Comparison of ENCODE assay signal across 20 mouse cellular contexts in the genomic region with DNA sequence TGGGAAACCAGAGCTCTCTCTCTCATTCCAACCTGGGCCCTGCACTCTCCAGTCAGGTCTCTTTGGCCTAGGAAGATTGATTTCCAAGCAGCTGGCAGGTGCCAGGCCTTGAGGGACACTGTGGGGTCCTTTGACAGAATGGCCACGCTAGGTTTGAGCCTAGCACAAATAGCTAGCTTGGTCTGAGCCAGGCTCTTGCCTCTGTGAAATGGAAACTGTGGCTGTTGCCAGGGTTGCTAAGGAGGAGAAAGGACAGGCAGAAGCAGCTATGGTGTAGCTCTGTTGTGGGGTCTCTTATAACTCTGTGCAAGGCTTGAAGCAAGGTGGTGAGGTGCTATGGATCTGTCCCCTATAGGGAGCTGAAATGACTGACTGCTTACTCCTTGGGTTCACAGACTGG.
DNase-seq lines count a peak whose midpoint lies in the region; ATAC-seq and TF ChIP-seq lines count a peak whose summit lies in the region.
"Had no signal": no experiment of that assay in that cellular context is flagged by ENCODE, and none has a peak within 500 bp of the region (broad histone marks: within the 10 kb centered on the region; RNA-seq: fewer than 3 reads in every experiment).

No protein-coding gene starts in this region.

- no peak for ATAC-seq in hindbrain, embryonic 11.5 days (ENCODE audit: low FRiP score)
- ATAC-seq in midbrain, postnatal 0 days (ENCODE audit: low FRiP score) = no peak
- ATAC-seq in midbrain, embryonic 15.5 days (replicated peaks) = no peak
- ATAC-seq in hindbrain, postnatal 0 days = peak; percentile 54
- no peak for ATAC-seq in neural tube, embryonic 15.5 days (ENCODE audit: low FRiP score)
- ATAC-seq: activated CD4-positive, CD25-positive, alpha-beta regulatory T cell, adult 4 months; forebrain, embryonic 15.5 days; Patski had no signal

- peak overlapping the region; percentile 6 for H3K27ac ChIP-seq in hindbrain, embryonic 10.5 days
- H3K27ac ChIP-seq in hindbrain, embryonic 11.5 days (ENCODE audit: low read depth, low read length) = no peak overlapping the region
- no peak overlapping the region for H3K27ac ChIP-seq in midbrain, postnatal 0 days (ENCODE audit: low read depth, low read length)
- H3K27ac ChIP-seq in midbrain, embryonic 15.5 days = no peak overlapping the region
- H3K27ac ChIP-seq in hindbrain, postnatal 0 days = no peak overlapping the region
- 0 out of 2 replicates have a peak overlapping the region, but pooled peaks have one; percentile 33 for H3K27ac ChIP-seq in neural tube, embryonic 15.5 days (replicated peaks)
- no peak overlapping the region for H3K27ac ChIP-seq in left cerebral cortex, adult 2 months
- H3K27ac ChIP-seq: embryonic facial prominence, embryonic 13.5 days; forebrain, embryonic 15.5 days; heart, adult 2 months; heart, embryonic 15.5 days had no signal

- H3K4me3 ChIP-seq in hindbrain, embryonic 10.5 days = no peak overlapping the region
- H3K4me3 ChIP-seq in hindbrain, embryonic 11.5 days (ENCODE audit: low read depth, low read length) = no peak overlapping the region
- no peak overlapping the region for H3K4me3 ChIP-seq in midbrain, postnatal 0 days (ENCODE audit: low read depth, low read length)
- no peak overlapping the region for H3K4me3 ChIP-seq in midbrain, embryonic 15.5 days
- H3K4me3 ChIP-seq in hindbrain, postnatal 0 days (ENCODE audit: low read length) = no peak overlapping the region
- no peak overlapping the region for H3K4me3 ChIP-seq in neural tube, embryonic 15.5 days (replicated peaks)
- no peak overlapping the region for H3K4me3 ChIP-seq in left cerebral cortex, adult 2 months
- H3K4me3 ChIP-seq: embryonic facial prominence, embryonic 13.5 days; forebrain, embryonic 15.5 days; heart, adult 2 months; heart, embryonic 15.5 days had no signal

- peaks cover 29% of the 10 kb centered on the region for H3K4me1 ChIP-seq in hindbrain, embryonic 10.5 days (replicated peaks)
- no peaks in the 10 kb centered on the region; the same call in 1 of the 2 replicates for H3K4me1 ChIP-seq in hindbrain, embryonic 11.5 days (replicated peaks; ENCODE audit: control insufficient read depth, insufficient read depth, low read length)
- no peaks in the 10 kb centered on the region; the same call in 1 of the 2 replicates for H3K4me1 ChIP-seq in midbrain, postnatal 0 days (ENCODE audit: insufficient read depth, low read length)
- H3K4me1 ChIP-seq in midbrain, embryonic 15.5 days = peaks cover 3% of the 10 kb centered on the region; the same call in 1 of the 2 replicates
- peaks cover 4% of the 10 kb centered on the region; the same call in 1 of the 2 replicates for H3K4me1 ChIP-seq in hindbrain, postnatal 0 days (ENCODE audit: insufficient read depth, low read length)
- H3K4me1 ChIP-seq in neural tube, embryonic 15.5 days = peaks cover 11% of the 10 kb centered on the region
- H3K4me1 ChIP-seq: heart, embryonic 15.5 days had no signal

- peaks cover 16% of the 10 kb centered on the region for H3K27me3 ChIP-seq in hindbrain, embryonic 10.5 days (ENCODE audit: insufficient read depth, poor library complexity, severe bottlenecking)
- H3K27me3 ChIP-seq in hindbrain, embryonic 11.5 days (ENCODE audit: control insufficient read depth, insufficient read depth, low read length) = no peaks in the 10 kb centered on the region
- H3K27me3 ChIP-seq in midbrain, postnatal 0 days (ENCODE audit: insufficient read depth, low read length) = no peaks in the 10 kb centered on the region
- H3K27me3 ChIP-seq in midbrain, embryonic 15.5 days (replicated peaks) = no peaks in the 10 kb centered on the region
- H3K27me3 ChIP-seq in hindbrain, postnatal 0 days (ENCODE audit: insufficient read depth, low read length) = no peaks in the 10 kb centered on the region
- H3K27me3 ChIP-seq in neural tube, embryonic 15.5 days (replicated peaks) = no peaks in the 10 kb centered on the region
- H3K27me3 ChIP-seq: embryonic facial prominence, embryonic 13.5 days; forebrain, embryonic 15.5 days; Patski had no signal

- H3K9ac ChIP-seq in hindbrain, embryonic 11.5 days (ENCODE audit: low read depth, low read length) = no peak overlapping the region
- no peak overlapping the region for H3K9ac ChIP-seq in midbrain, postnatal 0 days (replicated peaks; ENCODE audit: low read length, poor library complexity, severe bottlenecking)
- no peak overlapping the region for H3K9ac ChIP-seq in midbrain, embryonic 15.5 days
- no peak overlapping the region for H3K9ac ChIP-seq in hindbrain, postnatal 0 days (replicated peaks; ENCODE audit: low read length)
- H3K9ac ChIP-seq in neural tube, embryonic 15.5 days (replicated peaks) = no peak overlapping the region
- H3K9ac ChIP-seq: embryonic facial prominence, embryonic 13.5 days; forebrain, embryonic 15.5 days; heart, embryonic 15.5 days had no signal

- no peak for TF ChIP-seq CTCF in midbrain, postnatal 0 days (IDR thresholded peaks at IDR 0.05)
- TF ChIP-seq CTCF in hindbrain, postnatal 0 days (IDR thresholded peaks at IDR 0.05; ENCODE audit: low read depth) = no peak
- no peak for TF ChIP-seq CTCF in left cerebral cortex, adult 2 months (IDR thresholded peaks at IDR 0.05)

- H3K36me3 ChIP-seq in hindbrain, embryonic 10.5 days = no peaks in the 10 kb centered on the region
- H3K36me3 ChIP-seq in hindbrain, embryonic 11.5 days (ENCODE audit: control insufficient read depth, insufficient read depth, low read length) = no peaks in the 10 kb centered on the region
- no peaks in the 10 kb centered on the region for H3K36me3 ChIP-seq in midbrain, postnatal 0 days (ENCODE audit: insufficient read depth, low read length)
- no peaks in the 10 kb centered on the region for H3K36me3 ChIP-seq in midbrain, embryonic 15.5 days (replicated peaks)
- H3K36me3 ChIP-seq in hindbrain, postnatal 0 days (ENCODE audit: insufficient read depth, low read length) = no peaks in the 10 kb centered on the region
- no peaks in the 10 kb centered on the region for H3K36me3 ChIP-seq in neural tube, embryonic 15.5 days
- H3K36me3 ChIP-seq: embryonic facial prominence, embryonic 13.5 days; forebrain, embryonic 15.5 days; heart, embryonic 15.5 days had no signal

- no peak overlapping the region for H3K4me2 ChIP-seq in hindbrain, embryonic 11.5 days (replicated peaks; ENCODE audit: low read depth, low read length)
- no peak overlapping the region for H3K4me2 ChIP-seq in midbrain, postnatal 0 days (ENCODE audit: low read depth, low read length, poor library complexity, severe bottlenecking)
- no peak overlapping the region for H3K4me2 ChIP-seq in midbrain, embryonic 15.5 days
- no peak overlapping the region for H3K4me2 ChIP-seq in hindbrain, postnatal 0 days (ENCODE audit: low read depth, low read length)
- no peak overlapping the region for H3K4me2 ChIP-seq in neural tube, embryonic 15.5 days
- H3K4me2 ChIP-seq: embryonic facial prominence, embryonic 13.5 days; forebrain, embryonic 15.5 days; heart, embryonic 11.5 days; heart, embryonic 15.5 days had no signal

- WGBS in hindbrain, embryonic 10.5 days = 80% methylated on average over 1 of the region's 1 CpGs
- WGBS in hindbrain, embryonic 11.5 days = 63% methylated on average over 1 of the region's 1 CpGs
- WGBS in midbrain, postnatal 0 days = 62% methylated on average over 1 of the region's 1 CpGs
- WGBS in midbrain, embryonic 15.5 days = 71% methylated on average over 1 of the region's 1 CpGs
- 38% methylated on average over 1 of the region's 1 CpGs for WGBS in hindbrain, postnatal 0 days
- 55% methylated on average over 1 of the region's 1 CpGs for WGBS in neural tube, embryonic 15.5 days

- DNase-seq in hindbrain, embryonic 10.5 days (ENCODE audit: low spot score) = no peak
- DNase-seq in hindbrain, embryonic 11.5 days (ENCODE audit: low spot score) = no peak
- DNase-seq in midbrain, postnatal 0 days (ENCODE audit: low spot score) = peak; percentile 44
- peak; percentile 35 for DNase-seq in hindbrain, postnatal 0 days (ENCODE audit: low spot score)
- no peak for DNase-seq in left cerebral cortex, adult 2 months (ENCODE audit: extremely low spot score in 1 of 2, low spot score in 2 of 2)
- DNase-seq: adrenal gland, postnatal 25 days; cerebellum, adult 18-20 months; cerebellum, adult 9-11 months; cerebellum, postnatal 36 days; gastrocnemius, postnatal 14 days; heart, postnatal 14 days had no signal

- H3K9me3 ChIP-seq in hindbrain, embryonic 10.5 days = no peaks in the 10 kb centered on the region
- no peaks in the 10 kb centered on the region for H3K9me3 ChIP-seq in hindbrain, embryonic 11.5 days (ENCODE audit: control insufficient read depth, low read length)
- no peaks in the 10 kb centered on the region for H3K9me3 ChIP-seq in midbrain, postnatal 0 days (ENCODE audit: low read length)
- H3K9me3 ChIP-seq in midbrain, embryonic 15.5 days = no peaks in the 10 kb centered on the region
- no peaks in the 10 kb centered on the region for H3K9me3 ChIP-seq in hindbrain, postnatal 0 days (ENCODE audit: low read length)
- no peaks in the 10 kb centered on the region for H3K9me3 ChIP-seq in neural tube, embryonic 15.5 days (replicated peaks)
- H3K9me3 ChIP-seq: embryonic facial prominence, embryonic 13.5 days; forebrain, embryonic 15.5 days; heart, embryonic 15.5 days had no signal

- intact Hi-C loops in left cerebral cortex, adult 2 months (cut with DNase I) = no loop called here

Comparison
In these comparisons a context has a peak if more than half of its experiments do, and no peak if none do; other contexts are left out.
1. DNase-seq: peak in midbrain, postnatal 0 days (single experiment) and hindbrain, postnatal 0 days (single experiment); none in hindbrain, embryonic 10.5 days (single experiment), hindbrain, embryonic 11.5 days (single experiment) and left cerebral cortex, adult 2 months (0 of 2).
2. H3K27ac ChIP-seq: peak in hindbrain, embryonic 10.5 days (single experiment) and neural tube, embryonic 15.5 days (single experiment); none in hindbrain, embryonic 11.5 days (single experiment), midbrain, postnatal 0 days (single experiment), midbrain, embryonic 15.5 days (single experiment), hindbrain, postnatal 0 days (single experiment) and left cerebral cortex, adult 2 months (single experiment).